Mouse (Mus musculus) large intestine, adult 2 months (tissue): ENCODE measurements around the gene Boll. TPM values are rescaled to one million over a fixed set of nuclear protein-coding genes. Genes with fewer than 3 reads are reported as not detected.
A peak's percentile ranks its signal among the peaks of the same experiment; 100 is the strongest.

Experiments used
- DNase-seq: peaks from one replicate; pipeline ENCODE4 v3.0.0-alpha.2; 2012; ENCODE audit warnings: low read depth, low spot score
- WGBS: fragments of 180-500 bp; shearing (Covaris S2); methylation state at CpG from one replicate; pipeline ENCODE4 v1.1.7; 2018; 5-methylcytosine and 5-hydroxymethylcytosine counted together
- polyA plus RNA-seq: library from polyadenylated mRNA; depleted of rRNA; stranded (reverse); fragments of >200 nt; gene quantifications from 2 replicates; pipeline ENCODE4 v1.2.3, GENCODE M21; 2012

Gene Boll
- polyA plus RNA-seq, 1 experiment: 0.25 TPM

GRCm38 (mm10) chr1:55246374-55246773 is 116.9 kb downstream of the Boll start:
- no peak for DNase-seq
- 77% methylated on average over 2 of the region's 2 CpGs for WGBS

GRCm38 (mm10) chr1:55239237-55239636 is 124.0 kb downstream of the Boll start:
- 0% methylated on average over 1 of the region's 1 CpGs for WGBS
- DNase-seq: peak; percentile 76

- WGBS: 7% methylated on average over 13 of the region's 13 CpGs
- no peak for DNase-seq
These were observed 124.8 kb downstream of the Boll start for GRCm38 (mm10) chr1:55238496-55238895.

GRCm38 (mm10) chr1:55237643-55238161 is 125.6 kb downstream of the Boll start:
- WGBS: under 1% methylated on average over 23 of the region's 23 CpGs
- no peak for DNase-seq

GRCm38 (mm10) chr1:55236890-55237642 is 126.2 kb downstream of the Boll start, which contains the start of gene Mars2:
Mars2 (plus strand) TSS chr1:55237177.
- DNase-seq: no peak
- under 1% methylated on average over 82 of the region's 82 CpGs for WGBS

- DNase-seq: no peak
- 15% methylated on average over 5 of the region's 5 CpGs for WGBS
These were observed 126.8 kb downstream of the Boll start for GRCm38 (mm10) chr1:55236487-55236886.

- WGBS: 76% methylated on average over 16 of the region's 16 CpGs
These were observed 128.3 kb downstream of the Boll start for GRCm38 (mm10) chr1:55234910-55235520.

GRCm38 (mm10) chr1:55228256-55228884 is 134.9 kb downstream of the Boll start:
- WGBS: 90% methylated on average over 8 of the region's 8 CpGs
- DNase-seq: no peak

More at GRCm38 (mm10) chr1:55234910-55235520, 128.3 kb downstream of the Boll start:
- DNase-seq: no peak

- WGBS: 17% methylated on average over 1 of the region's 1 CpGs
- DNase-seq: no peak
These were observed 135.9 kb downstream of the Boll start for GRCm38 (mm10) chr1:55227376-55227775.

- 4% methylated on average over 26 of the region's 26 CpGs for WGBS
- no peak for DNase-seq
These were observed 137.0 kb downstream of the Boll start, which contains the start of gene Rftn2 for GRCm38 (mm10) chr1:55226011-55226857. Rftn2 (minus strand) TSS chr1:55226782.

GRCm38 (mm10) chr1:55225398-55225797 is 137.9 kb downstream of the Boll start:
- no peak for DNase-seq
- WGBS: 56% methylated on average over 3 of the region's 3 CpGs

GRCm38 (mm10) chr1:55224111-55224510 is 139.2 kb downstream of the Boll start:
- no peak for DNase-seq
- WGBS: 76% methylated on average over 11 of the region's 11 CpGs

- no peak for DNase-seq
These were observed 140.2 kb downstream of the Boll start for GRCm38 (mm10) chr1:55223026-55223425.

GRCm38 (mm10) chr1:55221352-55221751 is 141.9 kb downstream of the Boll start:
- 73% methylated on average over 4 of the region's 4 CpGs for WGBS
- DNase-seq: no peak

More at GRCm38 (mm10) chr1:55223026-55223425, 140.2 kb downstream of the Boll start:
- WGBS: 85% methylated on average over 7 of the region's 7 CpGs

- WGBS: 14% methylated on average over 2 of the region's 2 CpGs
- peak; percentile 83 for DNase-seq
These were observed 146.1 kb downstream of the Boll start for GRCm38 (mm10) chr1:55217191-55217590.

- no peak for DNase-seq
- 31% methylated on average over 11 of the region's 11 CpGs for WGBS
These were observed 148.0 kb downstream of the Boll start for GRCm38 (mm10) chr1:55215185-55215813.

GRCm38 (mm10) chr1:55213936-55214335 is 149.3 kb downstream of the Boll start:
- 32% methylated on average over 6 of the region's 6 CpGs for WGBS
- DNase-seq: no peak

GRCm38 (mm10) chr1:55213475-55213874 is 149.8 kb downstream of the Boll start:
- WGBS: 20% methylated on average over 6 of the region's 6 CpGs
- peak; percentile 88 for DNase-seq

- no peak for DNase-seq
- 29% methylated on average over 4 of the region's 4 CpGs for WGBS
These were observed 150.5 kb downstream of the Boll start for GRCm38 (mm10) chr1:55212771-55213170.
